Mouse (Mus musculus): ENCODE measurements around the gene Sez6l2. TPM values are rescaled to one million over a fixed set of nuclear protein-coding genes. Genes with fewer than 3 reads are reported as not detected.

Sez6l2 gene
- polyA plus RNA-seq, 2 experiments from 2014 or later, result 1.5 to 1.8 TPM

Other genes starting within 250 kb of the Sez6l2 start
- 1,000 to 10,000 TPM; 2,251 to 2,782 TPM for gene Coro1a, start 242.8 kb upstream of the Sez6l2 start, polyA plus RNA-seq (2017; shearing (Covaris generic))
- gene Mapk3, start 191.0 kb upstream of the Sez6l2 start, polyA plus RNA-seq (2017; shearing (Covaris generic)), result 10 to 100 TPM; 16.9 to 17.8 TPM
- 10 to 100 TPM; 13.9 to 17.4 TPM for gene Gdpd3, start 184.2 kb upstream of the Sez6l2 start, polyA plus RNA-seq (2017; shearing (Covaris generic))
- 10 to 100 TPM; 58.4 to 83.8 TPM for gene Ypel3, start 173.6 kb upstream of the Sez6l2 start, polyA plus RNA-seq (2017; shearing (Covaris generic))
- 1 to 10 TPM; 5.9 to 7.5 TPM for gene Tbx6, start 169.1 kb upstream of the Sez6l2 start, polyA plus RNA-seq (2017; shearing (Covaris generic))
- gene Ppp4c, start 158.1 kb upstream of the Sez6l2 start, polyA plus RNA-seq (2017; shearing (Covaris generic)), result 100 to 1,000 TPM; 139 to 140 TPM
- gene Fam57b, start 152.9 kb upstream of the Sez6l2 start, polyA plus RNA-seq (2017; shearing (Covaris generic)), result not detected
- gene 4930451I11Rik, start 118.9 kb upstream of the Sez6l2 start, polyA plus RNA-seq (2017; shearing (Covaris generic)), result not detected
- gene Doc2a, start 103.1 kb upstream of the Sez6l2 start, polyA plus RNA-seq (2017; shearing (Covaris generic)), result not detected
- gene Hirip3, start 88.6 kb upstream of the Sez6l2 start, polyA plus RNA-seq (2017; shearing (Covaris generic)), result 10 to 100 TPM; 12.7 to 20.6 TPM
- gene Ino80e, start 88.2 kb upstream of the Sez6l2 start, polyA plus RNA-seq (2017; shearing (Covaris generic)), result 10 to 100 TPM; 53.9 to 55.7 TPM
- 10 to 100 TPM; 15.3 to 15.6 TPM for gene Taok2, start 65.9 kb upstream of the Sez6l2 start, polyA plus RNA-seq (2017; shearing (Covaris generic))
- gene Tmem219, start 27.6 kb upstream of the Sez6l2 start, polyA plus RNA-seq (2017; shearing (Covaris generic)), result 10 to 100 TPM; 40.2 to 53.2 TPM
- 1 to 10 TPM; 5.5 to 8.9 TPM for gene Kctd13, start 21.7 kb upstream of the Sez6l2 start, polyA plus RNA-seq (2017; shearing (Covaris generic))
- under 1 TPM; 0.48 to 0.51 TPM for gene Asphd1, start 981 bp upstream of the Sez6l2 start, polyA plus RNA-seq (2017; shearing (Covaris generic))
- gene Cdipt, start 25.4 kb downstream of the Sez6l2 start, polyA plus RNA-seq (2017; shearing (Covaris generic)), result 100 to 1,000 TPM; 121 to 152 TPM
- 1 to 10 TPM in 1 of 2 experiments, under 1 TPM in 1; 0.32 to 1.1 TPM for gene Cdiptos, start 25.5 kb downstream of the Sez6l2 start, polyA plus RNA-seq (2017; shearing (Covaris generic))
- 10 to 100 TPM; 13.7 to 20.9 TPM for gene Mvp, start 64.1 kb downstream of the Sez6l2 start, polyA plus RNA-seq (2017; shearing (Covaris generic))
- gene Pagr1b, start 65.9 kb downstream of the Sez6l2 start, polyA plus RNA-seq (2017; shearing (Covaris generic)), result 1 to 10 TPM; 1.3 to 2.4 TPM
- 10 to 100 TPM; 49.2 to 70.1 TPM for gene Pagr1a, start 66.8 kb downstream of the Sez6l2 start, polyA plus RNA-seq (2017; shearing (Covaris generic))
- 10 to 100 TPM; 12.5 to 49.1 TPM for gene Gm42742, start 70.5 kb downstream of the Sez6l2 start, polyA plus RNA-seq (2017; shearing (Covaris generic))
- 1 to 10 TPM; 2.6 to 3.3 TPM for gene Prrt2, start 70.6 kb downstream of the Sez6l2 start, polyA plus RNA-seq (2017; shearing (Covaris generic))
- gene Maz, start 76.5 kb downstream of the Sez6l2 start, polyA plus RNA-seq (2017; shearing (Covaris generic)), result 10 to 100 TPM; 14.5 to 18.4 TPM
- 10 to 100 TPM; 13.9 to 20.5 TPM for gene Kif22, start 91.9 kb downstream of the Sez6l2 start, polyA plus RNA-seq (2017; shearing (Covaris generic))
- under 1 TPM in 1 of 2 experiments, not detected in 1; 0.81 TPM for gene Zg16, start 136.8 kb downstream of the Sez6l2 start, polyA plus RNA-seq (2017; shearing (Covaris generic))
- 100 to 1,000 TPM; 274 to 321 TPM for gene AI467606, start 140.8 kb downstream of the Sez6l2 start, polyA plus RNA-seq (2017; shearing (Covaris generic))
- gene Qprt, start 171.7 kb downstream of the Sez6l2 start, polyA plus RNA-seq (2017; shearing (Covaris generic)), result 10 to 100 TPM in 1 of 2 experiments, 1 to 10 TPM in 1; 7.5 to 15.2 TPM
- 100 to 1,000 TPM; 101 to 103 TPM for gene Spn, start 187.3 kb downstream of the Sez6l2 start, polyA plus RNA-seq (2017; shearing (Covaris generic))
- gene Cd2bp2, start 245.5 kb downstream of the Sez6l2 start, polyA plus RNA-seq (2017; shearing (Covaris generic)), result 10 to 100 TPM; 39.7 to 51.9 TPM

Data from CD4-positive, CD25-positive, alpha-beta regulatory T cell, adult 4 months (primary cell).